ENCODE assay signal across 8 mouse cellular contexts in genomic region chr14:33923168-33924070, GRCm38 (mm10). TPM values are rescaled to one million over a fixed set of nuclear protein-coding genes. Genes with fewer than 3 reads are reported as not detected.
DNase-seq lines count a peak whose midpoint lies in the region; ATAC-seq and TF ChIP-seq lines count a peak whose summit lies in the region.

Gdf10 (plus strand) TSS chr14:33923587.

- H3K9ac ChIP-seq in ES-Bruce4 (ENCODE audit: low read depth, poor library complexity, severe bottlenecking) = no peak within 1 kb of the TSS
- H3K9ac ChIP-seq in forebrain, embryonic 14.5 days (ENCODE audit: low read length) = peak within 1 kb of the TSS; percentile 58
- peak within 1 kb of the TSS; percentile 67 for H3K9ac ChIP-seq in hindbrain, embryonic 14.5 days
- peak within 1 kb of the TSS; percentile 58 for H3K9ac ChIP-seq in limb, embryonic 11.5 days (ENCODE audit: low read length)
- H3K9ac ChIP-seq in midbrain, embryonic 15.5 days = peak within 1 kb of the TSS; percentile 49

- H3K4me2 ChIP-seq in forebrain, embryonic 14.5 days (ENCODE audit: low read length) = peak within 1 kb of the TSS; percentile 96
- peak within 1 kb of the TSS; percentile 95 for H3K4me2 ChIP-seq in hindbrain, embryonic 14.5 days (replicated peaks)
- H3K4me2 ChIP-seq in limb, embryonic 11.5 days (ENCODE audit: low read depth, severe bottlenecking) = peak within 1 kb of the TSS; percentile 95
- H3K4me2 ChIP-seq in midbrain, embryonic 15.5 days = peak within 1 kb of the TSS; percentile 97

- H3K36me3 ChIP-seq in ES-Bruce4 (ENCODE audit: control insufficient read depth, insufficient read depth, low read length, poor library complexity, severe bottlenecking) = no peaks in the 10 kb centered on the region
- H3K36me3 ChIP-seq in forebrain, embryonic 14.5 days (ENCODE audit: control insufficient read depth, insufficient read depth, low read length) = no peaks in the 10 kb centered on the region
- H3K36me3 ChIP-seq in hindbrain, embryonic 14.5 days (replicated peaks; ENCODE audit: control insufficient read depth, insufficient read depth) = no peaks in the 10 kb centered on the region
- H3K36me3 ChIP-seq in limb, embryonic 11.5 days (ENCODE audit: control insufficient read depth, insufficient read depth, low read length) = no peaks in the 10 kb centered on the region
- no peaks in the 10 kb centered on the region for H3K36me3 ChIP-seq in midbrain, embryonic 15.5 days (replicated peaks)

- peaks cover 6% of the 10 kb centered on the region; the same call in 1 of the 2 replicates for H3K27me3 ChIP-seq in ES-Bruce4 (ENCODE audit: control insufficient read depth, insufficient read depth, low read length, poor library complexity, severe bottlenecking)
- peaks cover 31% of the 10 kb centered on the region for H3K27me3 ChIP-seq in forebrain, embryonic 14.5 days (replicated peaks; ENCODE audit: control insufficient read depth, insufficient read depth, low read length)
- H3K27me3 ChIP-seq in hindbrain, embryonic 14.5 days (ENCODE audit: control insufficient read depth, insufficient read depth, low read length) = peaks cover 56% of the 10 kb centered on the region
- peaks cover 23% of the 10 kb centered on the region for H3K27me3 ChIP-seq in limb, embryonic 11.5 days (ENCODE audit: control insufficient read depth, insufficient read depth, low read length)
- peaks cover 27% of the 10 kb centered on the region for H3K27me3 ChIP-seq in midbrain, embryonic 15.5 days (replicated peaks)

- no peak for TF ChIP-seq EP300 in ES-Bruce4 (IDR thresholded peaks at IDR 0.05; ENCODE audit: insufficient read depth, low read depth, low read length)

- no peak for TF ChIP-seq POLR2A in ES-Bruce4 (IDR thresholded peaks at IDR 0.05; ENCODE audit: insufficient read depth, low read length)

- no peaks in the 10 kb centered on the region for H3K9me3 ChIP-seq in ES-Bruce4 (replicated peaks; ENCODE audit: control insufficient read depth, insufficient read depth, low read length, poor library complexity, severe bottlenecking)
- no peaks in the 10 kb centered on the region for H3K9me3 ChIP-seq in forebrain, embryonic 14.5 days (replicated peaks; ENCODE audit: control insufficient read depth, low read length)
- H3K9me3 ChIP-seq in hindbrain, embryonic 14.5 days (ENCODE audit: control insufficient read depth, low read length) = no peaks in the 10 kb centered on the region
- H3K9me3 ChIP-seq in limb, embryonic 11.5 days (ENCODE audit: control insufficient read depth, low read length) = no peaks in the 10 kb centered on the region
- no peaks in the 10 kb centered on the region for H3K9me3 ChIP-seq in midbrain, embryonic 15.5 days

- under 1% methylated on average over 71 of the region's 85 CpGs for WGBS in forebrain, embryonic 14.5 days
- WGBS in hindbrain, embryonic 14.5 days = under 1% methylated on average over 68 of the region's 85 CpGs
- under 1% methylated on average over 59 of the region's 85 CpGs for WGBS in limb, embryonic 11.5 days
- WGBS in midbrain, embryonic 15.5 days = under 1% methylated on average over 74 of the region's 85 CpGs

- DNase-seq in adrenal gland, adult (ENCODE audit: inconsistent age in 2 of 2, low spot score in 1 of 2) = peak; percentile 30 to 61
- DNase-seq in forebrain, embryonic 14.5 days (ENCODE audit: low spot score) = peak; percentile 48
- DNase-seq in hindbrain, embryonic 14.5 days (ENCODE audit: low spot score) = peak; percentile 55
- DNase-seq in limb, embryonic 11.5 days (ENCODE audit: low spot score) = peak; percentile 65
- peak; percentile 62 for DNase-seq in testis, postnatal 10 days (ENCODE audit: low spot score)
- no peak for DNase-seq in cerebellum, adult 18-20 months

- no peak within 1 kb of the TSS for H3K27ac ChIP-seq in ES-Bruce4 (ENCODE audit: insufficient read depth, low read length)
- no peak within 1 kb of the TSS for H3K27ac ChIP-seq in forebrain, embryonic 14.5 days (ENCODE audit: low read depth, low read length)
- H3K27ac ChIP-seq in hindbrain, embryonic 14.5 days = no peak within 1 kb of the TSS
- no peak within 1 kb of the TSS for H3K27ac ChIP-seq in limb, embryonic 11.5 days (replicated peaks; ENCODE audit: low read depth, low read length)
- no peak within 1 kb of the TSS for H3K27ac ChIP-seq in midbrain, embryonic 15.5 days

- TF ChIP-seq CTCF in ES-Bruce4 (IDR thresholded peaks at IDR 0.05; ENCODE audit: low read depth, low read length) = no peak

- peak within 1 kb of the TSS; percentile 54 for H3K4me3 ChIP-seq in ES-Bruce4 (ENCODE audit: low read depth, low read length)
- peak within 1 kb of the TSS; percentile 55 for H3K4me3 ChIP-seq in forebrain, embryonic 14.5 days (ENCODE audit: low read depth, low read length)
- H3K4me3 ChIP-seq in hindbrain, embryonic 14.5 days (replicated peaks; ENCODE audit: low read length) = peak within 1 kb of the TSS; percentile 56
- peak within 1 kb of the TSS; percentile 56 for H3K4me3 ChIP-seq in limb, embryonic 11.5 days (ENCODE audit: low read depth, low read length)
- H3K4me3 ChIP-seq in midbrain, embryonic 15.5 days = peak within 1 kb of the TSS; percentile 58

- no peaks in the 10 kb centered on the region for H3K4me1 ChIP-seq in ES-Bruce4 (ENCODE audit: control insufficient read depth, insufficient read depth, low read length)
- H3K4me1 ChIP-seq in forebrain, embryonic 14.5 days (ENCODE audit: control insufficient read depth, insufficient read depth, low read length) = peaks cover 6% of the 10 kb centered on the region; the same call in 1 of the 2 replicates
- peaks cover 31% of the 10 kb centered on the region for H3K4me1 ChIP-seq in hindbrain, embryonic 14.5 days (replicated peaks; ENCODE audit: control insufficient read depth, insufficient read depth, low read length)
- peaks cover 5% of the 10 kb centered on the region; the same call in 1 of the 2 replicates for H3K4me1 ChIP-seq in limb, embryonic 11.5 days (ENCODE audit: control insufficient read depth, insufficient read depth, low read length)
- H3K4me1 ChIP-seq in midbrain, embryonic 15.5 days = peaks cover 23% of the 10 kb centered on the region

- ATAC-seq in forebrain, embryonic 14.5 days = peak; percentile 84
- peak; percentile 71 for ATAC-seq in hindbrain, embryonic 14.5 days (ENCODE audit: low FRiP score)
- ATAC-seq in limb, embryonic 11.5 days (ENCODE audit: insufficient number of reproducible peaks, low FRiP score, low TSS enrichment, low read depth) = peak; percentile 67; the same call in 1 of the 2 replicates
- ATAC-seq in midbrain, embryonic 15.5 days (replicated peaks) = peak; percentile 86

RNA-seq across cellular contexts. Expression of gene Gdf10, which starts in this region (rescaled TPM):
- polyA plus RNA-seq in ES-Bruce4 (2011; ENCODE audit: insufficient read depth, insufficient read length, low read depth, missing spikeins) = 0.17 TPM in 1 of 2 replicates, not detected in the other
- polyA plus RNA-seq in forebrain, embryonic 14.5 days (2014; fragmentation: Nextera tagmentation; extraction: Ambion mirVana) = 2.6 and 3.2 TPM in 2 replicates
- polyA plus RNA-seq in hindbrain, embryonic 14.5 days (2014; fragmentation: Nextera tagmentation; extraction: Ambion mirVana) = 8.0 and 11.4 TPM in 2 replicates
- 4.9 and 5.3 TPM in 2 replicates for polyA plus RNA-seq in limb, embryonic 11.5 days (2014; fragmentation: Nextera tagmentation; extraction: Ambion mirVana)
- polyA plus RNA-seq in midbrain, embryonic 15.5 days (2015; fragmentation: Nextera tagmentation; extraction: Ambion mirVana) = 4.3 and 5.2 TPM in 2 replicates

Comparison
In these comparisons a context has a peak if more than half of its experiments do, and no peak if none do; other contexts are left out.
1. DNase-seq: peak in adrenal gland, adult (2 of 2), forebrain, embryonic 14.5 days (single experiment), hindbrain, embryonic 14.5 days (single experiment), limb, embryonic 11.5 days (single experiment) and testis, postnatal 10 days (single experiment); none in cerebellum, adult 18-20 months (0 of 2).
2. Peak in every context shown above with its lines, with median percentiles within 50 percentile points of each other: H3K4me3 ChIP-seq, ATAC-seq and H3K4me2 ChIP-seq.